Mouse (Mus musculus) heart, postnatal 0 days (tissue): ENCODE results near the gene Nxpe2.

Experiments used
- CTCF ChIP-seq: IDR thresholded peaks from 2 replicates; pipeline ENCODE4 v1.5.1; 2016; ENCODE audit warnings: antibody characterized with exemption, control low read depth, low read depth
- EP300 ChIP-seq: IDR thresholded peaks from 2 replicates; pipeline ENCODE4 v1.6.1; 2016; ENCODE audit warnings: antibody characterized with exemption, low read depth

DNA sequence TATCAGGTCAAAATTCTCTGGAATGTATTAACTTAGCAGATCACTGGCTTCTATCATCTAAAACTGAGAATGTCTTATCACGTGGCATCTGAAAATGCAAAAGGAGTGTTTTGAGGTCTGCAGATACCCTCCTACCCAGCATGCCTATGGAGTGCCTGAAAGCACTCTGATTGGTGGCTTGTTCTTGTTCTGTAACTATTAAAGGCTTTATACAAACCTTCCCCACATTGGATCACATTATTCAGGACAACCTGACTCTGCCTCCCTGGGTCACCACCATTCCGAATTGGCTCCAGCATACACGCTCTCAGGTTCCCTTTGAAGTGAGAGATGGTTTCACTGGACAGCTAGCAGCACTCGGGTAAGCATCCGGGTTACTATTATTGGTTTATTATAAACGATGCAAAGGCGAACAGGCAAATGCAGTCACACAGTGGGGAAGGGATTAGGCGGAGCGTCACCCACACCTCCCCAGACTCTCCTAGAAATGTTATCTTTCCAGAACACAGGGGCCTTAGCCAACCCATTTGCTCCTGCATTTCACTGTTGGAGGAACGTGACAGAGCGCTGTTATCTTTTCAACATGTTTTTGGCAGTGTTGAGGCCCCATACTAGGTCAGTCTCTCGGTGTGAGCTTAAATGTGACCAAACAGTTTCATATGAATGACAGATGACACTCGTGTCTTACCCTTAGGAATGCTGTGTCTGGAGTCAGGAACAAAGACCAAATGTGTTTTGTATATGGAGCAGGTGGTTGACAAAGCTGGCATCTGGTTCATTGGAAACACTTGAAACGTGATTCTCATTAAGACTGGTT, 8.8 kb upstream of the Nxpe2 start:
- TF ChIP-seq EP300 (no peak), CTCF (no peak)
